Mouse (Mus musculus) cerebellum, adult 2 months (tissue): ENCODE measurements around the gene Fbxl17. TPM values are rescaled to one million over a fixed set of nuclear protein-coding genes. Genes with fewer than 3 reads are reported as not detected.
A peak's percentile ranks its signal among the peaks of the same experiment; 100 is the strongest.

Source experiments
- DNase-seq, 2 experiments: peaks; one replicate each; pipeline ENCODE4 v3.0.0; 2021
- H3K27ac ChIP-seq: fragments of 200-500 bp; 2 replicates; pipeline ENCODE4 v1.5.1; 2012; ENCODE audit warnings: low read length, control low read depth, inconsistent platforms; ENCODE audit not compliant: insufficient read depth
- H3K27me3 ChIP-seq: fragments of 200-500 bp; 2 replicates; pipeline ENCODE4 v1.6.1; 2012; ENCODE audit warnings: inconsistent platforms, mild to moderate bottlenecking, low read length, moderate library complexity; ENCODE audit not compliant: control insufficient read depth, insufficient read depth
- H3K4me1 ChIP-seq: fragments of 200-500 bp; 2 replicates; pipeline ENCODE4 v1.6.1; 2011; ENCODE audit warnings: low read length; ENCODE audit not compliant: control insufficient read depth, insufficient read depth
- H3K4me3 ChIP-seq: fragments of 200-500 bp; replicated peaks from 2 replicates; pipeline ENCODE3; 2011; ENCODE audit warnings: mild to moderate bottlenecking, low read depth, low read length, control low read depth; ENCODE audit not compliant: insufficient read depth
- CTCF ChIP-seq: fragments of 200-500 bp; IDR thresholded peaks from 2 replicates; pipeline ENCODE4 v1.5.1; 2011; ENCODE audit warnings: low read depth, mild to moderate bottlenecking, control low read depth, low read length, moderate library complexity, borderline replicate concordance; ENCODE audit not compliant: insufficient read depth
- POLR2A ChIP-seq: fragments of 200-500 bp; IDR thresholded peaks from 2 replicates; pipeline ENCODE4 v1.6.1; 2011; ENCODE audit warnings: low read length, control low read depth, borderline replicate concordance; ENCODE audit not compliant: insufficient read depth
- WGBS: fragments of 180-500 bp; shearing (Covaris S2); methylation state at CpG from one replicate; pipeline ENCODE4 v1.1.7; 2018; 5-methylcytosine and 5-hydroxymethylcytosine counted together
- polyA plus RNA-seq: library from polyadenylated mRNA; depleted of rRNA; stranded (reverse); fragments of >200 nt; gene quantifications from 2 replicates; pipeline ENCODE4 v1.2.3, GENCODE M21; 2012

Fbxl17 gene
- polyA plus RNA-seq, 1 experiment = 21.5 TPM

- Histone ChIP-seq H3K27ac (no peak overlapping the region), H3K4me3 (no peak overlapping the region), H3K4me1 (peaks cover 6% of the 10 kb centered on the region), H3K27me3 (no peaks in the 10 kb centered on the region)
- no peak for TF ChIP-seq POLR2A
- TF ChIP-seq CTCF = no peak
- peak; percentile 38 to 66 for DNase-seq
- WGBS = 81% methylated on average over 1 of the region's 1 CpGs
Observed at GRCm38 (mm10) chr17:63289317-63289913, 210.4 kb downstream of the Fbxl17 start.

- Histone ChIP-seq H3K27me3 (no peaks in the 10 kb centered on the region), H3K4me3 (no peak overlapping the region), H3K4me1 (peaks cover 6% of the 10 kb centered on the region; the same call in 1 of the 2 replicates), H3K27ac (no peak overlapping the region)
- peak in 1 of 2 experiments; percentile 33 for DNase-seq
- WGBS = 59% methylated on average over 4 of the region's 4 CpGs
- TF ChIP-seq POLR2A (no peak), CTCF (no peak)
Observed at GRCm38 (mm10) chr17:63288850-63289249, 211.0 kb downstream of the Fbxl17 start.

GRCm38 (mm10) chr17:63287413-63287812 is 212.4 kb downstream of the Fbxl17 start:
- no peak overlapping the region for H3K4me3 ChIP-seq
- H3K4me1 ChIP-seq = peaks cover 4% of the 10 kb centered on the region; the same call in 1 of the 2 replicates
- DNase-seq = peak; percentile 40 to 62
- TF ChIP-seq POLR2A (no peak), CTCF (0 out of 2 replicates have a peak, but pooled peaks have one; percentile 8)
- H3K27ac ChIP-seq = no peak overlapping the region
- no peaks in the 10 kb centered on the region for H3K27me3 ChIP-seq
- WGBS = 17% methylated on average over 2 of the region's 2 CpGs

GRCm38 (mm10) chr17:63285265-63285939 is 214.4 kb downstream of the Fbxl17 start:
- Histone ChIP-seq H3K4me3 (no peak overlapping the region), H3K4me1 (peaks cover 4% of the 10 kb centered on the region; the same call in 1 of the 2 replicates), H3K27ac (no peak overlapping the region), H3K27me3 (no peaks in the 10 kb centered on the region)
- TF ChIP-seq POLR2A = no peak
- 66% methylated on average over 11 of the region's 11 CpGs for WGBS
- peak; percentile 31 to 56 for DNase-seq

GRCm38 (mm10) chr17:63284074-63284473 is 215.7 kb downstream of the Fbxl17 start:
- 89% methylated on average over 4 of the region's 4 CpGs for WGBS

GRCm38 (mm10) chr17:63282004-63282403 is 217.8 kb downstream of the Fbxl17 start:
- TF ChIP-seq CTCF = no peak
- no peak for TF ChIP-seq POLR2A
- no peak for DNase-seq
- H3K27ac ChIP-seq = no peak overlapping the region
- no peak overlapping the region for H3K4me3 ChIP-seq
- 78% methylated on average over 5 of the region's 5 CpGs for WGBS
- H3K27me3 ChIP-seq = no peaks in the 10 kb centered on the region
- H3K4me1 ChIP-seq = no peaks in the 10 kb centered on the region

More at GRCm38 (mm10) chr17:63284074-63284473, 215.7 kb downstream of the Fbxl17 start:
- Histone ChIP-seq H3K4me3 (no peak overlapping the region), H3K4me1 (peaks cover 3% of the 10 kb centered on the region; the same call in 1 of the 2 replicates), H3K27me3 (no peaks in the 10 kb centered on the region), H3K27ac (no peak overlapping the region)
- no peak for TF ChIP-seq CTCF
- no peak for TF ChIP-seq POLR2A
- no peak for DNase-seq

GRCm38 (mm10) chr17:63280990-63281389 is 218.8 kb downstream of the Fbxl17 start:
- Histone ChIP-seq H3K27ac (no peak overlapping the region), H3K27me3 (no peaks in the 10 kb centered on the region), H3K4me1 (no peaks in the 10 kb centered on the region), H3K4me3 (no peak overlapping the region)
- WGBS = 73% methylated on average over 2 of the region's 2 CpGs
- no peak for TF ChIP-seq POLR2A
- TF ChIP-seq CTCF = no peak
- DNase-seq = no peak

GRCm38 (mm10) chr17:63279144-63279543 is 220.7 kb downstream of the Fbxl17 start:
- Histone ChIP-seq H3K4me3 (no peak overlapping the region), H3K27me3 (no peaks in the 10 kb centered on the region), H3K4me1 (no peaks in the 10 kb centered on the region), H3K27ac (no peak overlapping the region)
- DNase-seq = no peak
- WGBS = 85% methylated on average over 4 of the region's 4 CpGs
- TF ChIP-seq CTCF (no peak), POLR2A (no peak)
